Mouse (Mus musculus): ENCODE results near the gene She. TPM values are rescaled to one million over a fixed set of nuclear protein-coding genes. Genes with fewer than 3 reads are reported as not detected.
A peak's percentile ranks its signal among the peaks of the same experiment; 100 is the strongest.

She gene
- total and polyA plus RNA-seq, 2 experiments from 2014 or later, result 4.6 to 11.9 TPM

- no peak overlapping the region for H3K4me2 ChIP-seq (ENCODE audit: low read depth, low read length)
- TF ChIP-seq EP300 (IDR thresholded peaks at IDR 0.05; ENCODE audit: low read depth), result no peak
- TF ChIP-seq CTCF (IDR thresholded peaks at IDR 0.05; ENCODE audit: low read depth), result no peak
- 46% methylated on average over 5 of the region's 5 CpGs for WGBS
- H3K4me3 ChIP-seq (ENCODE audit: low read depth, low read length), result no peak overlapping the region
- no peaks in the 10 kb centered on the region for H3K9me3 ChIP-seq (replicated peaks; ENCODE audit: control insufficient read depth, low read length)
- DNase-seq (ENCODE audit: low spot score), result no peak
- H3K27ac ChIP-seq (ENCODE audit: low read depth), result no peak overlapping the region
- ATAC-seq (ENCODE audit: insufficient read depth, low read depth), result no peak
- peaks cover 7% of the 10 kb centered on the region; the same call in 1 of the 2 replicates for H3K27me3 ChIP-seq (ENCODE audit: control insufficient read depth, insufficient read depth, low read length)
- H3K36me3 ChIP-seq (replicated peaks; ENCODE audit: control insufficient read depth, insufficient read depth, low read length), result no peaks in the 10 kb centered on the region
- H3K4me1 ChIP-seq (ENCODE audit: control insufficient read depth, insufficient read depth), result no peaks in the 10 kb centered on the region
- H3K9ac ChIP-seq (replicated peaks; ENCODE audit: low read depth, low read length), result no peak overlapping the region
These were observed 65.4 kb downstream of the She start for GRCm38 (mm10) chr3:89896571-89896970.

DNA sequence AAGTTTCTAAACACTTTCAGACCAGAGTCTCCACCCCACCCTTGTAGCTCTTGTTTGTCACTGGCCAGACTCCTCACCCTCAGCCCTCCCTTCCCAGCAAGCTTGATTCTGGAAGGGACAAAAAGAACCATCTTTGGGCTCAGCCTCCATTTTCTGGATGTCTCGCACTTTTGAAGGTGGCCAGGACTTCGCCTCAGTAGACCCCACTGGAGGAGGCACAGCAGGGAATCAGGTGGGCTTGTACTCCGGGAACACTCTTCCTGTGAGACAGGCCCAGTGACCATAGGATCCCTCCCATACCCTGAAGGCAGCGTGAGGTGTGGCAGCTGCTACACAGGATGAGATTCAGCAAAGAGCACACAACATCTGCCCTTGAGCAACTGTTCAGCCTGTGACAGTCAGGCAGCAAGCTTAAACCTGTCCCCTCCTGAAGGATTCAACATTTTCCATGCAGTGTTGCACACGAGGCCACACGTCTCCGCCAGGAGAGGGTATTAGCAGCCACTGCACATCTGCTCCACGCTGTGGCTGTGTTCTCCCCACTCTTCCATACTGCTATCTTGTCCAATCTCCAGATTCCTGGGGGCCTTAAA lies 66.1 kb downstream of the She start:
- peaks cover 5% of the 10 kb centered on the region; the same call in 1 of the 2 replicates for H3K4me1 ChIP-seq (ENCODE audit: control insufficient read depth, insufficient read depth)
- TF ChIP-seq CTCF (IDR thresholded peaks at IDR 0.05; ENCODE audit: low read depth) (no peak), EP300 (IDR thresholded peaks at IDR 0.05; ENCODE audit: low read depth) (no peak)
- no peak overlapping the region for H3K4me2 ChIP-seq (ENCODE audit: low read depth, low read length)
- peaks cover 7% of the 10 kb centered on the region; the same call in 1 of the 2 replicates for H3K27me3 ChIP-seq (ENCODE audit: control insufficient read depth, insufficient read depth, low read length)
- no peak overlapping the region for H3K9ac ChIP-seq (replicated peaks; ENCODE audit: low read depth, low read length)
- no peak overlapping the region for H3K4me3 ChIP-seq (ENCODE audit: low read depth, low read length)
- no peak overlapping the region for H3K27ac ChIP-seq (ENCODE audit: low read depth)
- WGBS, result 77% methylated on average over 8 of the region's 8 CpGs
- H3K9me3 ChIP-seq (replicated peaks; ENCODE audit: control insufficient read depth, low read length), result no peaks in the 10 kb centered on the region
- ATAC-seq (ENCODE audit: insufficient read depth, low read depth) (no peak), DNase-seq (ENCODE audit: low spot score) (peak; percentile 3)
- H3K36me3 ChIP-seq (replicated peaks; ENCODE audit: control insufficient read depth, insufficient read depth, low read length), result no peaks in the 10 kb centered on the region

DNA sequence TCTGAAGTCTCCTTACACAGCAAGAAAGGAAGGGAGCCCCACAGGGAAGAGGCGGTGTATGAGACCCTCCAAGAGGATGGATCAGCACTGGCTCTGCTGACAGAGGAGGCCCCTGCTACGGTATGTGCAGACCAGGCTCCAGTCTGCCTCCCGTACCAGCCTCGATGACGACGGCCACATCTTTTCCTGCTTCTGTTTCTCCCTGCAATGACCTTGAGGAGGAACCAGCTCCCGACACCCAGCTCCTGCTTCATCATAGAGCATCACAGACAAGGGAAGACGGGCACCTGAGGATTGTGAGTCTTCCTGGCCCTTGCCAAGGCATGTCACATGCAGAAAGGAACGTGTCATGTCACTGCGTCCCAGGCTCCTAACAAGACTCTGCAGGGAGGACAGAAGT lies 66.8 kb downstream of the She start:
- Histone ChIP-seq H3K27me3 (ENCODE audit: control insufficient read depth, insufficient read depth, low read length) (peaks cover 9% of the 10 kb centered on the region; the same call in 1 of the 2 replicates), H3K4me3 (ENCODE audit: low read depth, low read length) (no peak overlapping the region), H3K9ac (replicated peaks; ENCODE audit: low read depth, low read length) (no peak overlapping the region), H3K4me2 (ENCODE audit: low read depth, low read length) (no peak overlapping the region), H3K27ac (ENCODE audit: low read depth) (no peak overlapping the region), H3K4me1 (ENCODE audit: control insufficient read depth, insufficient read depth) (peaks cover 5% of the 10 kb centered on the region; the same call in 1 of the 2 replicates), H3K36me3 (replicated peaks; ENCODE audit: control insufficient read depth, insufficient read depth, low read length) (no peaks in the 10 kb centered on the region), H3K9me3 (replicated peaks; ENCODE audit: control insufficient read depth, low read length) (no peaks in the 10 kb centered on the region)
- 64% methylated on average over 10 of the region's 10 CpGs for WGBS
- ATAC-seq (ENCODE audit: insufficient read depth, low read depth) (no peak), DNase-seq (ENCODE audit: low spot score) (peak; percentile 2)
- TF ChIP-seq CTCF (IDR thresholded peaks at IDR 0.05; ENCODE audit: low read depth) (no peak), EP300 (IDR thresholded peaks at IDR 0.05; ENCODE audit: low read depth) (no peak)

- H3K9ac ChIP-seq (replicated peaks; ENCODE audit: low read depth, low read length), result no peak overlapping the region
- WGBS, result 65% methylated on average over 5 of the region's 5 CpGs
- no peaks in the 10 kb centered on the region for H3K9me3 ChIP-seq (replicated peaks; ENCODE audit: control insufficient read depth, low read length)
- 0 out of 2 replicates have a peak overlapping the region, but pooled peaks have one; percentile 15 for H3K27ac ChIP-seq (ENCODE audit: low read depth)
- H3K4me2 ChIP-seq (ENCODE audit: low read depth, low read length), result no peak overlapping the region
- DNase-seq (ENCODE audit: low spot score), result peak; percentile 65
- TF ChIP-seq CTCF (IDR thresholded peaks at IDR 0.05; ENCODE audit: low read depth), result no peak
- no peak for TF ChIP-seq EP300 (IDR thresholded peaks at IDR 0.05; ENCODE audit: low read depth)
- no peak overlapping the region for H3K4me3 ChIP-seq (ENCODE audit: low read depth, low read length)
- ATAC-seq (ENCODE audit: insufficient read depth, low read depth), result peak; percentile 49; the same call in 1 of the 2 replicates
- peaks cover 5% of the 10 kb centered on the region; the same call in 1 of the 2 replicates for H3K4me1 ChIP-seq (ENCODE audit: control insufficient read depth, insufficient read depth)
- H3K36me3 ChIP-seq (replicated peaks; ENCODE audit: control insufficient read depth, insufficient read depth, low read length), result no peaks in the 10 kb centered on the region
- H3K27me3 ChIP-seq (ENCODE audit: control insufficient read depth, insufficient read depth, low read length), result peaks cover 9% of the 10 kb centered on the region; the same call in 1 of the 2 replicates
These were observed 67.8 kb downstream of the She start for GRCm38 (mm10) chr3:89898870-89899510.

- no peak for ATAC-seq (ENCODE audit: insufficient read depth, low read depth)
- 46% methylated on average over 8 of the region's 8 CpGs for WGBS
These were observed 68.3 kb downstream of the She start for GRCm38 (mm10) chr3:89899511-89899908.

More at GRCm38 (mm10) chr3:89899511-89899908, 68.3 kb downstream of the She start:
- Histone ChIP-seq H3K36me3 (replicated peaks; ENCODE audit: control insufficient read depth, insufficient read depth, low read length) (no peaks in the 10 kb centered on the region), H3K27me3 (ENCODE audit: control insufficient read depth, insufficient read depth, low read length) (peaks cover 9% of the 10 kb centered on the region; the same call in 1 of the 2 replicates), H3K4me1 (ENCODE audit: control insufficient read depth, insufficient read depth) (peaks cover 5% of the 10 kb centered on the region; the same call in 1 of the 2 replicates), H3K4me2 (ENCODE audit: low read depth, low read length) (no peak overlapping the region), H3K9me3 (replicated peaks; ENCODE audit: control insufficient read depth, low read length) (no peaks in the 10 kb centered on the region), H3K4me3 (ENCODE audit: low read depth, low read length) (no peak overlapping the region), H3K9ac (replicated peaks; ENCODE audit: low read depth, low read length) (no peak overlapping the region), H3K27ac (ENCODE audit: low read depth) (0 out of 2 replicates have a peak overlapping the region, but pooled peaks have one; percentile 15)
- TF ChIP-seq CTCF (IDR thresholded peaks at IDR 0.05; ENCODE audit: low read depth) (no peak), EP300 (IDR thresholded peaks at IDR 0.05; ENCODE audit: low read depth) (no peak)
- no peak for DNase-seq (ENCODE audit: low spot score)

All from heart, postnatal 0 days (tissue).